9 mouse cellular contexts compared by ENCODE assay signal in the genomic region with DNA sequence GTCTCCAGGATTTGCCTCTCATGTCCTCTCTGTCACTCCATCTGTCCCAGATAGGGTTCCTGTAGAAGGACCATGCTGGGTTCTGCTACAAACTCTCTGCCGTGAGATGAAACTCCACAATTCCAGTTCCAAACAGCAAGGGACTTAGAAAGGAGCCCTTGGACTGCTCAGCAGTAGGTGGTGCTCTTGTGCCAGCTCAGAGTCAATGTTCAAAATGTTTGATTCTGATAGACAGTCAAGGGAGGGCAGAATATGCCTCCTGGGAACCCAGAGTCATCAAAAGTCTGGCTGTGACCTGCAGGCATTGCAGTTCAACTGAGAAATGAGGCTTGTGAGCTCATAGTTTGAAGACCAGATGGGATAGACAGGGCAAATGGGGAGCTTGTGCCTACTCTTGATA.
DNase-seq lines count a peak whose midpoint lies in the region; ATAC-seq and TF ChIP-seq lines count a peak whose summit lies in the region.
"Had no signal": no experiment of that assay in that cellular context is flagged by ENCODE, and none has a peak within 500 bp of the region (broad histone marks: within the 10 kb centered on the region; RNA-seq: fewer than 3 reads in every experiment).

No protein-coding gene starts in this region.

- peak; percentile 22 for TF ChIP-seq RAD21 in MEL (IDR thresholded peaks at IDR 0.05; ENCODE audit: low read depth, low read length)

- no peak for TF ChIP-seq EP300 in MEL (IDR thresholded peaks at IDR 0.05; ENCODE audit: low read depth in 1 of 2, low read length in 2 of 2)

- H3K9ac ChIP-seq in kidney, embryonic 15.5 days, result no peak overlapping the region
- H3K9ac ChIP-seq in MEL (ENCODE audit: control insufficient read depth, low read depth, low read length, poor library complexity, severe bottlenecking), result no peak overlapping the region

- no peaks in the 10 kb centered on the region for H3K27me3 ChIP-seq in kidney, embryonic 15.5 days
- H3K27me3 ChIP-seq in MEL (ENCODE audit: control insufficient read depth in 1 of 2, insufficient read depth in 2 of 2, low read length in 2 of 2), result no peaks in the 10 kb centered on the region; a peak in 1 of 4 replicates

- no peaks in the 10 kb centered on the region for H3K9me3 ChIP-seq in kidney, embryonic 15.5 days (replicated peaks)
- no peaks in the 10 kb centered on the region for H3K9me3 ChIP-seq in MEL (replicated peaks; ENCODE audit: insufficient read depth, low read length)

- TF ChIP-seq CTCF in MEL (IDR thresholded peaks at IDR 0.05 in 2 of 3, conservative IDR thresholded peaks at IDR 0.05 in 1 of 3; ENCODE audit: control insufficient read depth in 1 of 3, insufficient read depth in 1 of 3, low read depth in 2 of 3, low read length in 3 of 3, poor library complexity in 1 of 3, severe bottlenecking in 1 of 3), result peak in 1 of 3 experiments; percentile 10; a peak in 1 of 6 replicates

- no peaks in the 10 kb centered on the region for H3K79me2 ChIP-seq in MEL (ENCODE audit: control insufficient read depth, insufficient read depth, low read length, poor library complexity)

- no peak overlapping the region for H3K27ac ChIP-seq in kidney, embryonic 15.5 days
- H3K27ac ChIP-seq in MEL (ENCODE audit: control insufficient read depth, low read depth, low read length), result no peak overlapping the region

- H3K4me1 ChIP-seq in kidney, embryonic 15.5 days, result peaks cover 11% of the 10 kb centered on the region
- peaks cover 0 to 15% of the 10 kb centered on the region in 2 experiments; a peak in 2 of 4 replicates for H3K4me1 ChIP-seq in MEL (ENCODE audit: control insufficient read depth in 1 of 2, insufficient read depth in 2 of 2, low read length in 2 of 2)

- no peaks in the 10 kb centered on the region for H3K36me3 ChIP-seq in kidney, embryonic 15.5 days
- peaks cover 0 to 7% of the 10 kb centered on the region in 2 experiments; a peak in 2 of 4 replicates for H3K36me3 ChIP-seq in MEL (ENCODE audit: control insufficient read depth in 1 of 2, insufficient read depth in 2 of 2, low read length in 2 of 2)

- peak; percentile 75 for DNase-seq in kidney, adult 18-20 months
- DNase-seq in MEL (ENCODE audit: low read depth, low spot score), result no peak
- DNase-seq in brain, adult 2 months (ENCODE audit: low read depth, low spot score), result peak; percentile 83
- DNase-seq in heart, postnatal 4 days, result peak; percentile 73
- peak; percentile 68 to 77 for DNase-seq in lung, adult 18-20 months

- ATAC-seq in kidney, embryonic 15.5 days (replicated peaks; ENCODE audit: low FRiP score), result no peak
- no peak for ATAC-seq in granulocyte monocyte progenitor cell, adult 5-6 weeks (replicated peaks; ENCODE audit: poor library complexity, severe bottlenecking)
- no peak for ATAC-seq in inflammation-experienced regulatory T-cells, adult 6 months

- WGBS in kidney, embryonic 15.5 days, result 59% methylated on average over 1 of the region's 1 CpGs

- TF ChIP-seq POLR2A in MEL (IDR thresholded peaks at IDR 0.05; ENCODE audit: control insufficient read depth in 1 of 2, insufficient read depth in 1 of 2, low read depth in 1 of 2, low read length in 2 of 2, poor library complexity in 1 of 2), result no peak

- H3K4me3 ChIP-seq in kidney, embryonic 15.5 days (replicated peaks), result no peak overlapping the region
- no peak overlapping the region for H3K4me3 ChIP-seq in MEL (ENCODE audit: control insufficient read depth in 1 of 2, insufficient read depth in 1 of 2, low read depth in 2 of 2, low read length in 2 of 2)
- H3K4me3 ChIP-seq: myocyte had no signal

- H3K4me2 ChIP-seq in kidney, embryonic 15.5 days, result no peak overlapping the region

TF ChIP-seq in MEL, 35 proteins besides CTCF, POLR2A, EP300 and RAD21:
- no peak for TF ChIP-seq MXI1 (IDR thresholded peaks at IDR 0.05; ENCODE audit: low read depth, low read length)
- no peak for TF ChIP-seq TBP (IDR thresholded peaks at IDR 0.05; ENCODE audit: low read depth, low read length)
- TF ChIP-seq MAZ (IDR thresholded peaks at IDR 0.05; ENCODE audit: low read depth, low read length), result no peak
- TF ChIP-seq GATA1 (IDR thresholded peaks at IDR 0.05; ENCODE audit: low read depth, low read length), result no peak
- TF ChIP-seq RCOR1 (IDR thresholded peaks at IDR 0.05; ENCODE audit: low read depth, low read length), result no peak
- no peak for TF ChIP-seq CHD1 (IDR thresholded peaks at IDR 0.05; ENCODE audit: low read depth, low read length)
- no peak for TF ChIP-seq KAT2A (conservative IDR thresholded peaks at IDR 0.05; ENCODE audit: low read depth, low read length)
- no peak for TF ChIP-seq MEF2A (IDR thresholded peaks at IDR 0.05; ENCODE audit: extremely low read depth, insufficient replicate concordance, low read depth, low read length, poor library complexity, severe bottlenecking)
- TF ChIP-seq JUND (IDR thresholded peaks at IDR 0.05; ENCODE audit: low read depth, low read length), result no peak
- no peak for TF ChIP-seq ETS1 (IDR thresholded peaks at IDR 0.05; ENCODE audit: low read depth, low read length)
- no peak for TF ChIP-seq SMC3 (IDR thresholded peaks at IDR 0.05; ENCODE audit: low read depth, low read length)
- TF ChIP-seq UBTF (IDR thresholded peaks at IDR 0.05; ENCODE audit: borderline replicate concordance, insufficient read depth, low read depth, low read length), result no peak
- no peak for TF ChIP-seq USF1 (IDR thresholded peaks at IDR 0.05; ENCODE audit: low read depth, low read length)
- no peak for TF ChIP-seq ZC3H11A (IDR thresholded peaks at IDR 0.05; ENCODE audit: low read depth, low read length)
TF ChIP-seq in MEL: peak in this region for 0.
